Mouse (Mus musculus) MEL (cell line): Measurements from ENCODE around the gene Arid3b. TPM values are rescaled to one million over a fixed set of nuclear protein-coding genes. Genes with fewer than 3 reads are reported as not detected.

Source experiments
- DNase-seq: peaks from one replicate; pipeline ENCODE4 v3.0.0; 2011; ENCODE audit warnings: low read depth, low spot score
- H3K27ac ChIP-seq: 2 replicates; pipeline ENCODE4 v1.5.1; 2012; ENCODE audit warnings: low read depth, mild to moderate bottlenecking, control low read depth, low read length, moderate library complexity; ENCODE audit not compliant: control insufficient read depth
- H3K27me3 ChIP-seq, 2 experiments: fragments of 150-350 bp in 1 of 2; sonication (generic) in 1 of 2; 2 replicates each; pipeline ENCODE4 v1.6.1; 2012; ENCODE audit warnings: low read length in 2 of 2, mild to moderate bottlenecking in 2 of 2, improper control_type of control experiment in 1 of 2, moderate library complexity in 1 of 2; ENCODE audit not compliant: insufficient read depth in 2 of 2, control insufficient read depth in 1 of 2
- H3K36me3 ChIP-seq, 2 experiments: 2 replicates each; pipeline ENCODE4 v1.6.1; 2012 to 2014; ENCODE audit warnings: low read length in 2 of 2, improper control_type of control experiment in 1 of 2, inconsistent platforms in 1 of 2, mild to moderate bottlenecking in 1 of 2; ENCODE audit not compliant: insufficient read depth in 2 of 2, control insufficient read depth in 1 of 2
- H3K4me1 ChIP-seq, 2 experiments: fragments of 150-350 bp in 1 of 2; sonication (generic) in 1 of 2; 2 replicates each; pipeline ENCODE4 v1.6.1; 2012; ENCODE audit warnings: low read length in 2 of 2, improper control_type of control experiment in 1 of 2, mild to moderate bottlenecking in 1 of 2; ENCODE audit not compliant: insufficient read depth in 2 of 2, control insufficient read depth in 1 of 2
- H3K4me3 ChIP-seq, 2 experiments: fragments of 150-350 bp in 1 of 2; sonication (generic) in 1 of 2; 2 replicates each; pipeline ENCODE4 v1.5.1; 2012; ENCODE audit warnings: low read depth in 2 of 2, low read length in 2 of 2, mild to moderate bottlenecking in 2 of 2, moderate library complexity in 2 of 2, control low read depth in 1 of 2, improper control_type of control experiment in 1 of 2; ENCODE audit not compliant: control insufficient read depth in 1 of 2, insufficient read depth in 1 of 2
- H3K79me2 ChIP-seq: 2 replicates; pipeline ENCODE4 v1.6.1; 2012; ENCODE audit warnings: mild to moderate bottlenecking, low read length, moderate library complexity; ENCODE audit not compliant: control insufficient read depth, poor library complexity, insufficient read depth
- H3K9ac ChIP-seq: 2 replicates; pipeline ENCODE4 v1.6.1; 2012; ENCODE audit warnings: low read depth, mild to moderate bottlenecking, control low read depth, low read length, moderate library complexity; ENCODE audit not compliant: control insufficient read depth, poor library complexity, severe bottlenecking
- H3K9me3 ChIP-seq: fragments of 150-350 bp; sonication (generic); replicated peaks from 2 replicates; pipeline ENCODE4 v1.6.1; 2012; ENCODE audit warnings: mild to moderate bottlenecking, low read length, improper control_type of control experiment, moderate library complexity; ENCODE audit not compliant: insufficient read depth
- BHLHE40 ChIP-seq: IDR thresholded peaks from 2 replicates; pipeline ENCODE4 v1.6.1; 2012; ENCODE audit warnings: low read depth, mild to moderate bottlenecking, inconsistent platforms, low read length, improper control_type of control experiment, borderline replicate concordance
- CHD2 ChIP-seq: IDR thresholded peaks from 2 replicates; pipeline ENCODE4 v1.6.1; 2011; ENCODE audit warnings: low read length, improper control_type of control experiment
- ELF1 ChIP-seq: IDR thresholded peaks from 2 replicates; pipeline ENCODE4 v1.6.1; 2014; ENCODE audit warnings: low read depth, mild to moderate bottlenecking, inconsistent platforms, low read length, improper control_type of control experiment, moderate library complexity
- EP300 ChIP-seq, 2 experiments: IDR thresholded peaks; 2 replicates each; pipeline ENCODE4 v1.6.1; 2011; ENCODE audit warnings: improper control_type of control experiment in 2 of 2, low read length in 2 of 2, low read depth in 1 of 2, mild to moderate bottlenecking in 1 of 2
- ETS1 ChIP-seq: IDR thresholded peaks from 2 replicates; pipeline ENCODE4 v1.6.1; 2012; ENCODE audit warnings: low read depth, mild to moderate bottlenecking, inconsistent platforms, low read length, improper control_type of control experiment, moderate library complexity
- GABPA ChIP-seq: IDR thresholded peaks from 2 replicates; pipeline ENCODE4 v1.6.1; 2012; ENCODE audit warnings: low read depth, mild to moderate bottlenecking, inconsistent platforms, low read length, improper control_type of control experiment, moderate library complexity
- GATA1 ChIP-seq: IDR thresholded peaks from 2 replicates; pipeline ENCODE4 v1.6.1; 2011; ENCODE audit warnings: low read depth, low read length, improper control_type of control experiment
- HCFC1 ChIP-seq: IDR thresholded peaks from 2 replicates; pipeline ENCODE4 v1.6.1; 2012; ENCODE audit warnings: low read depth, mild to moderate bottlenecking, inconsistent platforms, low read length, improper control_type of control experiment, moderate library complexity
- MAFK ChIP-seq: IDR thresholded peaks from 2 replicates; pipeline ENCODE4 v1.6.1; 2011; ENCODE audit warnings: low read depth, mild to moderate bottlenecking, low read length, improper control_type of control experiment, borderline replicate concordance
- MAX ChIP-seq: IDR thresholded peaks from 2 replicates; pipeline ENCODE4 v1.6.1; 2011; ENCODE audit warnings: low read length, improper control_type of control experiment
- MAZ ChIP-seq: IDR thresholded peaks from 2 replicates; pipeline ENCODE4 v1.6.1; 2012; ENCODE audit warnings: low read depth, mild to moderate bottlenecking, inconsistent platforms, low read length, improper control_type of control experiment
- MEF2A ChIP-seq: IDR thresholded peaks from 2 replicates; pipeline ENCODE4 v1.6.1; 2014; ENCODE audit warnings: low read depth, mild to moderate bottlenecking, inconsistent platforms, low read length, improper control_type of control experiment; ENCODE audit not compliant: poor library complexity, insufficient replicate concordance, severe bottlenecking; ENCODE audit errors: extremely low read depth
- MXI1 ChIP-seq: IDR thresholded peaks from 2 replicates; pipeline ENCODE4 v1.6.1; 2011; ENCODE audit warnings: mild to moderate bottlenecking, low read depth, low read length, improper control_type of control experiment
- MYB ChIP-seq: IDR thresholded peaks from 2 replicates; pipeline ENCODE4 v1.6.1; 2011; ENCODE audit warnings: mild to moderate bottlenecking, low read depth, low read length, improper control_type of control experiment
- MYC ChIP-seq: IDR thresholded peaks from 2 replicates; pipeline ENCODE4 v1.6.1; 2011; ENCODE audit warnings: low read depth, mild to moderate bottlenecking, low read length, improper control_type of control experiment, moderate library complexity
- NRF1 ChIP-seq: IDR thresholded peaks from 2 replicates; pipeline ENCODE4 v1.6.1; 2014; ENCODE audit warnings: low read depth, mild to moderate bottlenecking, inconsistent platforms, low read length, improper control_type of control experiment, moderate library complexity; ENCODE audit not compliant: poor library complexity, insufficient read depth, severe bottlenecking
- POLR2AphosphoS5 ChIP-seq: IDR thresholded peaks from 2 replicates; pipeline ENCODE4 v1.6.1; 2012; ENCODE audit warnings: low read depth, borderline replicate concordance, mild to moderate bottlenecking, inconsistent platforms, low read length, moderate library complexity, mixed read lengths
- RCOR1 ChIP-seq: IDR thresholded peaks from 2 replicates; pipeline ENCODE4 v1.6.1; 2012; ENCODE audit warnings: low read depth, mild to moderate bottlenecking, inconsistent platforms, low read length, improper control_type of control experiment
- SIN3A ChIP-seq: IDR thresholded peaks from 2 replicates; pipeline ENCODE4 v1.6.1; 2012; ENCODE audit warnings: low read length, improper control_type of control experiment, inconsistent platforms
- SMC3 ChIP-seq: IDR thresholded peaks from 2 replicates; pipeline ENCODE4 v1.6.1; 2011; ENCODE audit warnings: low read depth, low read length, improper control_type of control experiment
- TAL1 ChIP-seq: IDR thresholded peaks from 2 replicates; pipeline ENCODE4 v1.6.1; 2012; ENCODE audit warnings: mild to moderate bottlenecking, inconsistent platforms, low read length, moderate library complexity, mixed read lengths
- TCF12 ChIP-seq: IDR thresholded peaks from 2 replicates; pipeline ENCODE4 v1.6.1; 2014; ENCODE audit warnings: low read depth, mild to moderate bottlenecking, inconsistent platforms, low read length, improper control_type of control experiment, moderate library complexity
- UBTF ChIP-seq: IDR thresholded peaks from 2 replicates; pipeline ENCODE4 v1.6.1; 2012; ENCODE audit warnings: low read depth, mild to moderate bottlenecking, inconsistent platforms, low read length, improper control_type of control experiment, moderate library complexity, borderline replicate concordance; ENCODE audit not compliant: insufficient read depth
- USF1 ChIP-seq: IDR thresholded peaks from 2 replicates; pipeline ENCODE4 v1.6.1; 2014; ENCODE audit warnings: low read depth, mild to moderate bottlenecking, inconsistent platforms, low read length, improper control_type of control experiment, moderate library complexity
- USF2 ChIP-seq, 2 experiments: IDR thresholded peaks; 2 replicates each; pipeline ENCODE4 v1.6.1; 2011 to 2012; ENCODE audit warnings: improper control_type of control experiment in 2 of 2, low read length in 2 of 2, borderline replicate concordance in 1 of 2, inconsistent platforms in 1 of 2, low read depth in 1 of 2, mild to moderate bottlenecking in 1 of 2; ENCODE audit not compliant: insufficient read depth in 1 of 2
- polyA plus RNA-seq, 2 experiments: library from polyadenylated mRNA; stranded (reverse) in 1 of 2; unstranded in 1 of 2; fragments of >175 nt in 1 of 2; fragments of >200 nt in 1 of 2; gene quantifications; 2 replicates each; pipeline versions ENCODE4 v1.2.1 to v1.2.4; 2012; ENCODE audit warnings: low replicate concordance in 2 of 2, low read depth in 1 of 2; ENCODE audit not compliant: insufficient read length in 2 of 2, insufficient read depth in 1 of 2, missing spikeins in 1 of 2
- total RNA-seq: library from RNA; depleted of rRNA; stranded (reverse); fragments of 300-350 nt; gene quantifications from 2 replicates; pipeline ENCODE4 v1.2.3, GENCODE M21; 2012

Gene Arid3b
- total and polyA plus RNA-seq, 3 experiments = 2.3 to 7.4 TPM; not detected in 1

GRCm38 (mm10) chr9:57769539-57770069 is 67.0 kb downstream of the Arid3b start:
- Histone ChIP-seq H3K27ac (peak overlapping the region; percentile 66), H3K36me3 (peaks cover 0 to 25% of the 10 kb centered on the region in 2 experiments; a peak in 2 of 4 replicates), H3K27me3 (peaks cover 0 to 1% of the 10 kb centered on the region in 2 experiments; a peak in 1 of 4 replicates), H3K79me2 (peaks cover 9% of the 10 kb centered on the region), H3K4me1 (peaks cover 5 to 42% of the 10 kb centered on the region in 2 experiments), H3K9me3 (no peaks in the 10 kb centered on the region), H3K9ac (peak overlapping the region; percentile 9; the same call in 1 of the 2 replicates), H3K4me3 (no peak overlapping the region)
- TF ChIP-seq TAL1 (peak; percentile 98), USF2 (IDR thresholded peaks at IDR 0.05; ENCODE audit: borderline replicate concordance in 1 of 2, insufficient read depth in 1 of 2, low read depth in 1 of 2, low read length in 2 of 2) (no peak), SMC3 (no peak), MYB (no peak), MXI1 (no peak), GABPA (no peak), GATA1 (peak; percentile 85), MEF2A (no peak), UBTF (no peak), BHLHE40 (peak; percentile 50; the same call in 1 of the 2 replicates), USF1 (no peak), TCF12 (peak; percentile 95), ELF1 (no peak), NRF1 (no peak), MAZ (peak; percentile 33; the same call in 1 of the 2 replicates), POLR2AphosphoS5 (no peak), RCOR1 (peak; percentile 95), SIN3A (peak; percentile 87), HCFC1 (peak; percentile 12; the same call in 1 of the 2 replicates), EP300 (IDR thresholded peaks at IDR 0.05; ENCODE audit: low read depth in 1 of 2, low read length in 2 of 2) (peak; percentile 79 to 85), MAFK (no peak), MAX (peak; percentile 56; the same call in 1 of the 2 replicates), MYC (no peak), ETS1 (peak; percentile 89), CHD2 (no peak)
- peak; percentile 72 for DNase-seq
